Mouse (Mus musculus) urinary bladder, postnatal 14 days (tissue): ENCODE measurements around the gene Mthfd2l.

Source experiments
- DNase-seq: peaks from one replicate; pipeline ENCODE4 v3.0.0; 2021; ENCODE audit warnings: low spot score

Mthfd2l gene

DNA sequence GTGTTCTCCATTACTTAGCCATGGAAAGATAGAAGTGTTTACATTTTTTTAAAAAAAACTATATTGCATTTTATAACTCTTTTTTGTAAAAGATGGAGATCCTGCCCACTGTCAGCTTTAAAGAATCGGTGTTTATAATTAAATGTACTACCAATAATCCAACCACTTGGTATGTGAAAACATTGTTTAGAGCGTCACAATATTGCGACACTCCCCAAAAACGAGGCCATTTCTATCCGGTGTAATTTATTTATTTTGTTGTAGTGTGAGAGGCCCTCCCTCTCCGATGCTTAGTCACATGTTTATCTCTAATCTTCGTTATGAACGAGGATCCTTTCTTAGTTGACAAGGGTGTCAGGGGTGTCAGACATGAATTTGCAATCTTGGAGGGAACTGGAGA, 117.5 kb downstream of the Mthfd2l start:
- no peak for DNase-seq
